Mouse (Mus musculus) skeletal muscle tissue, postnatal 0 days (tissue): ENCODE data around the gene Zfp300. TPM values are rescaled to one million over a fixed set of nuclear protein-coding genes. Genes with fewer than 3 reads are reported as not detected.

Experiments
- polyA plus RNA-seq: library from polyadenylated mRNA; unstranded; fragments of >200 nt; fragmentation: Nextera tagmentation; extraction: Ambion mirVana; gene quantifications from 2 replicates; pipeline ENCODE4 v1.2.1, GENCODE M21; 2015

Gene Zfp300
- 0.50 and 0.53 TPM in 2 replicates for polyA plus RNA-seq

DNA sequence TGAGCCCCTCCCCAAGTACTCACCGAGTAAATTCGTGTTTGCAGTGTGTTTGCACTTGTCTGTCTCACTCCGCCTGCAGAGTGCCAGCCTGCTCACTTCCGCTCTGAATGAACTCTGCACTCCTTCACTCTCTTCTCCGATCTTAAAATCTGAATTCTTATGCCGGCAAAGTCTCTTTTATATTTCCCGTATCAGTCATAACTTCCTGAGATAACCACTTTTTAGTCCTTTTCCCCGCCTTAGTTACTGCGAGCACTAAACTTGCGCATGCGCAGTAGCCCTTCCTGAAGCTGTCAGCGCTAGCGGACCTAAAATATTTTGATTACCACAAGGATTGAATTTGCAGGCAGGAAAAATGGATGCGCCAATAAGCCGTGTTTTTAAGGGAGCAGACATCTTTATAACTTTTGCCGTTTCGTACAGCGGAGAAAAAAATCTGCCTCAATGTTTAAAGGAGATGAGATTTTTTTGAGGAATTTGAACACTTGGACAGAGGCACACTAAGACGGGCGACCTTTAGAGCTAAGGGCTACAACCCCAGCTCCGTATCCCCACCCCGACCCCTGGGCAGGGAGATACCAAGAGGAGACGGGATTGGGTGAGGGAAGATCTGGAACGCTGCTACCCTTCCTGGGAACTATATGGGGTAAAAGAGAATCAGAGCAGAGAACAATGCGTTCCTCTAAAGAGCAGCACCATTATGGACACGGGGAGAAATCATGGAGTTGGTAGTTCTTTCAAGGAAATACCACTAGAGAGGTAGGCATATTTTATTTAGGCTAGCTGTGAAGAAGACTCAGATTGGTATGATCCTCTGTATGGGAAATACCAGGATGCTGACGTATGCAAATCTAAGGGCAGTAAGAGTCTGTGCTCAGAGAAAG, at the start of gene Zfp300:
Zfp300 (minus strand) TSS at position 545 of the 884 bp plus-strand sequence.

DNA sequence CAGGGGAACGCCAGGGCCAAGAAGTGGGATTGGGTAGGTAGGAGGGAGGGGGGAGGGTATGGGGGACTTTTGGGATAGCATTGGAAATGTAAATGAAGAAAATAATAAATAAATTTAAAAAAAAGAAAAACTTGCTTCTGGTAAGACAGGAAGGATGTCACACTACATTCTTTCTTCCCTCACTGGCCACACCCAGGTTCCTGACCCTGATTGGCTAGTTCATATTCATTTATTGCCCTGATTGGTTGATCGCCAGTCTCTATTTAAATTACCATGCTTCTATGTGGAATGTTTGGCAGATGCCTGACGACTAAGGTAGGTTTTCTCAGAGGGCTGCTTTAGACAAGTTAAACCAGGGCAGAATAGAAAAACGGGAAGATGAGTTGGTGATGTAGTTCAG, 26.2 kb upstream of the Zfp300 start, which contains the start of gene Ssxa1:
Ssxa1 (plus strand) TSS at position 301 of the 400 bp plus-strand sequence.

DNA sequence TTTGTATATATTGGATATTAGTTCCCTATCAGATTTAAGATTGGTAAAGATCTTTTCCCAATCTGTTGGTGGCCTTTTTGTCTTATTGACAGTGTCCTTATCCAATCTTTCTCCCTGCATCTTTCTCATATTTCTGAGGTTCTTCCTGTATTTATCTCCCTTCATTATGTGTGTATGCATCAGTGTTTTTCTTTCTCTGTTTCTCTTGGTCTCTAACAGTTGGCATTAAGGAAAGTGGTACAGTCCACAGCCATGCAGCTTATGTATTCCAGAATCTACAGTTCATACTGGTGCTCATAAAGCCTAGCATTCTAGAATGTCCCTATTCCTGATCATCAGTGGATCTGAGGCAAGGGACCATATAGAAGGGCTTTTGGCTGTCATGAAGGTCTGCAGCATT, 21.2 kb downstream of the Zfp300 start, which contains the start of gene Spaca5:
Spaca5 (plus strand) TSS at position 301 of the 400 bp plus-strand sequence.

DNA sequence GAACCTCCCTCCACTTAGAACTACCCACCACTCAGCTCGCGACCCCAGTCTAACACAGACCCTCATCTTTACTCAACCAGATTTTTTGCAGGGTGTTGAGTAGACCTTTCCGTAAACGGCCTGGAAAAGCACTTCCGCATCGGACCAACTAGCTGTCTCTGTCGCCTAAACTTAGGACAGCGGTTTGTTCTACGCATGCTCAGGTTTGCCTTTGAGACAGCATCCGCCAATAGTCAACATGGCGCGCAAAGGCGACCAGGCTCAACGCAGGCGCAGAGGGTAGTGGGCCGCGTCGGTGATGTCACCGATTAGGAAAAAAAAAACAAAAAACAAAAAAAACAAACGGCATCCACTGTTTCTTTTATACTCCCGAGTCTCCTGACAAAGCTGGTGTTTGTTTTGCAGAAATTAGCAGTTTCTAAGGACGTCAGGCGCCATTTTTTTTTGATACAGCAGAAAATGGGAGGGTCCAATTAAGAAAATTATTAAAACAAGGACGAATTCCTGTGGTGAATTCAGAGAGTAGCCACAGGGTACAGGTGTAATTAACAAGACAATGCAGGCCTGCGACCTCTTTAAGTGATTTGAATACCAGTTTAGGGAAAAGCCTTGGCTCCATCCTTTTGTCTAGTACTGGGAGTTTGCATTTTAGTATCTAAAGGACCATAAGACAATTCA, 27.3 kb downstream of the Zfp300 start, which contains the start of gene Zfp182:
Zfp182 (minus strand) TSS at position 451 of the 678 bp plus-strand sequence.

Other genes starting within 250 kb of the Zfp300 start
- gene Timp1, start 219.4 kb downstream of the Zfp300 start, polyA plus RNA-seq: 7.2 and 14.8 TPM in 2 replicates
- gene Syn1, start 168.5 kb downstream of the Zfp300 start, polyA plus RNA-seq: 0.06 and 0.12 TPM in 2 replicates
- gene Cfp, start 158.0 kb downstream of the Zfp300 start, polyA plus RNA-seq: 10.2 and 13.6 TPM in 2 replicates
- gene Elk1, start 138.9 kb downstream of the Zfp300 start, polyA plus RNA-seq: 6.7 and 7.0 TPM in 2 replicates
- gene Uxt, start 127.5 kb downstream of the Zfp300 start, polyA plus RNA-seq: 47.1 and 51.6 TPM in 2 replicates
- gene Zfp182, start 27.2 kb downstream of the Zfp300 start, polyA plus RNA-seq: 2.2 and 2.6 TPM in 2 replicates
- gene Spaca5, start 21.1 kb downstream of the Zfp300 start, polyA plus RNA-seq: not detected in 2 replicates
- not detected in 2 replicates for gene Ssxa1, start 26.3 kb upstream of the Zfp300 start, polyA plus RNA-seq
- not detected in 2 replicates for gene Gm21876, start 86.1 kb upstream of the Zfp300 start, polyA plus RNA-seq